Mouse (Mus musculus) erythroblast, embryonic 14.5 days (primary cell): ENCODE measurements around the gene Rnf220.

Source experiments
- GATA1 ChIP-seq: IDR thresholded peaks from 2 replicates; pipeline ENCODE4 v1.6.1; 2012; ENCODE audit warnings: low read length, inconsistent platforms, mixed read lengths
- TAL1 ChIP-seq: IDR thresholded peaks from 3 replicates; pipeline ENCODE4 v1.6.1; 2012; ENCODE audit warnings: low read length, inconsistent platforms, mixed read lengths

- TF ChIP-seq GATA1 = no peak
- no peak for TF ChIP-seq TAL1
These were observed 175.8 kb downstream of the Rnf220 start for GRCm38 (mm10) chr4:117321011-117321410.
